Mouse (Mus musculus) T-helper 2 cell (primary cell): ENCODE measurements at regions not wholly inside any gene's neighbourhood (a gene's known extent, or its start where the extent isn't known, plus 50 kb on each side); places are given as distances from the start of the nearest gene placed in this dataset.

Experiments used
- in situ Hi-C: fragments of 300-600 bp; cut with MboI, MseI; formaldehyde crosslinking; loops from one replicate; pipeline ENCODE4 v1.15.1; 2025; ENCODE audit warnings: high pct_unique_total_duplicates

DNA sequence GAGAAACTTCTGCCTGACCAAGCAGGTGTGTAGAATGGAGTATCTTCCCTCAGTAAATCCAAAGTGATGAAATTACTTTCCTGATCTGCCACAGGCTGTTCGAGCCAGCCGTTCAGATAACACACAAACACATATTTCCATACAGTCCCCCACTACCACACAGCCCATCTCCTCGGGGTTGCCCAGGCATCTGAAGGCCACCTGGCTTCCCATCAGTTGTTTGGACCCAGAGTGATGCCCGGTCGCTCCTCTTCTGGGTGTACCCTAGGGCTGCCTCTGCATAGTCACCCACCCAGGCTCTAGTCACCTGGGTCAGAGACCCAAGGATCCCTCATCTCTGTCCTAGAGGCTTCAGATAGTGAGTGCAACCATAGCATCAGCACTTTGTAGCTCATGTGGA, 107.9 kb downstream of the CK137956 start:
- in situ Hi-C loops = no loop called here

- in situ Hi-C loops = no loop called here
Measured at GRCm38 (mm10) chr4:127861319-127862117, 109.2 kb downstream of the CK137956 start.

GRCm38 (mm10) chr4:127860271-127860670, 110.5 kb downstream of the CK137956 start:
- in situ Hi-C loops = no loop called here

GRCm38 (mm10) chr4:127859505-127859904, 111.2 kb downstream of the CK137956 start:
- in situ Hi-C loops = no loop called here

- in situ Hi-C loops = no loop called here
Measured at GRCm38 (mm10) chr4:127858566-127858965, 112.2 kb downstream of the CK137956 start.

DNA sequence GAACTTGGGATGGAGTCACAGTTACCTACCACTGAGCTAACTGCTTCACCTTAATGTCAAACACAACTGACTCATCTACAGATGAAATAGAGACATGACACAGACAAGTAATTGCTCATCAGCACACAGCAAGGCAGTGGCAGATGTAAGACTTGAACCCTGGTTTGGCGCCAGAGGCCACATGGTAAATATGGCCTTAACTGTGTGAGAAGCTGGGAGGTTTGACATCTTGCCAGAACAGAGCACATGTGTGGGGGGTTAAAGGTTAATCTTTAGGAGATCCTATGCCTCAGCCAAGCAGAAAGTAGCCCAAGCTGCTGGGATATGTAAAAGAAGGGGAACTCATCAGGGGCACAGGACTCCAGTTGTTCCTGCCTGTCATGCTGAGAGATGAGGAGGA, 114.9 kb downstream of the CK137956 start:
- in situ Hi-C loops = no loop called here

- in situ Hi-C loops = no loop called here
Measured at GRCm38 (mm10) chr4:127854776-127855409, 115.9 kb downstream of the CK137956 start.

DNA sequence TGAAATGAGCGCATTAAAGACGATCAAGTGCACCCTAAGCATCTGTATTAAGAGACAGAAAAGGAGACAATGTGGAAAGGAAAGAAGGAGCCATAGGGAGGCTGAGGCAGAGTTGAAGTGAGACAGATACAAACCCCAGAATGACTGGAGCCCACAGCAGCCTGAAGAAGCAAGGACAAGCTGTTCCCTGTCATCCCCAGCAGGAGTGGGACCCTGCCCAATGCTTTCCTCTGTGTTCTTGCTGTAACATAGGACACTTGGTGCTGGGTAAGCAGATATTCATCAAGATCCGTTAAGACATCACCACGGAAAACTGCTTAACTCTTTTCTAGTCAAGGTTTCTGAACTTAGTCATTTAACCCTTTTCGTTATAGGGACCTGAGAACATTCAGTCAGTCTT, 121.4 kb downstream of the CK137956 start:
- in situ Hi-C loops = no loop called here

DNA sequence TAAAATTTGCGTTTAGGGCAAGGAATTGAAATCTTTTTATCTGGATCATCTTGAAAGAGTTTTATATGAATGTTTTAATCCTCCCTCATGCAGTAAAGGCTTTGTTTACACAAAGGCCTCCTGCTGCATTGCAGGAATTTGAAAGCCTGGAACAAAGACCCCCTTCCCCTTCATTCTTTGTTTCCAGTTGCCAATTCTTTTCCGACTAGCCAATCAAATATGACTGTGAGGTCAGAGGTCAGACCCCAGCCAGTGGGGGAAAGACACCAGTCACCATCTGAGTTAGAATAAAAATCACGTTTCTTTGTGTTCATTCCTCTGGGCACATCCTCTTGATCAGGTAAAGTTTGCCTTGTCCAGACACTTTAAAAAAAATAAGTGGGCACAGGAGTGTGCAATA, 124.4 kb downstream of the CK137956 start:
- in situ Hi-C loops = no loop called here

- in situ Hi-C loops = no loop called here
Measured at GRCm38 (mm10) chr4:127843421-127843820, 127.3 kb downstream of the CK137956 start.

GRCm38 (mm10) chr4:127833668-127834067, 137.1 kb downstream of the CK137956 start:
- in situ Hi-C loops = no loop called here

- in situ Hi-C loops = no loop called here
Measured at GRCm38 (mm10) chr4:127826988-127827387, 143.8 kb downstream of the CK137956 start.

DNA sequence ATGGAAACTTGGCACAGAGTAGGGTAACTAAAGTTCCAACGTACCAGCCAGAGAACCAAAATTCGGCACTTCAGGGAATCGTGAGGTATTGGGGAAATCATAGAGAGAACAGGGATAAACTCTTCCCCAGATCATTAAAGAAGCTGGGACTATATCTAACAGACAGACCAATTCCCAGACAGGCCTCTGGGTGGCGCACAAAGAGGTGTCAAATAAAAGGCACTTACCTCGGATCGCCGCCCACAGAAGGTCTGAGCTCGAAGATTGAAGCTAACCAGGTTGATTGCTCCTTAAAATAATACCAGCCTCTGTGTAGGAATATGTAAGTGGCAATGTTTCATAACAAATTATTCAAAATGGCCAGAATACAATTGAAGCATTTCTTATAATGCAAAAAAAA, 151.2 kb downstream of the CK137956 start:
- in situ Hi-C loops = no loop called here

DNA sequence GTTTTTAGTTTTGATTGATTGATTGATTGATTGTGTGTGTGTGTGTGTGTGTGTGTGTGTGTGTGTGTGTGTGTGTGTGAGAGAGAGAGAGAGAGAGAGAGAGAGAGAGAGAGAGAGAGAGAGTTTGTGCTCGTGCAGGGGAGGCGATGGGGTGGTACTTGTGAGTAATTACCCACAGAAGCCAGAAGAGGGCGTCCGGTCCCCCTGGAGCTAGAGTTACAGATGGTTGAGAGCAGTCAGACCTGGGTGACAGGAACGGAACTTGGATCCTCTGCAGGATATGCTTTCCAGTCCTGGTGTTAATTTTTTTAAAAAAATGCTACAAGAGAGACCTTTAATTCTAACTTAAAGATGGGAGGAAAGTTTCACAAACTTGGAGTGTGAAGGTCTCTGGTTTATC, 151.7 kb downstream of the CK137956 start:
- in situ Hi-C loops = no loop called here

DNA sequence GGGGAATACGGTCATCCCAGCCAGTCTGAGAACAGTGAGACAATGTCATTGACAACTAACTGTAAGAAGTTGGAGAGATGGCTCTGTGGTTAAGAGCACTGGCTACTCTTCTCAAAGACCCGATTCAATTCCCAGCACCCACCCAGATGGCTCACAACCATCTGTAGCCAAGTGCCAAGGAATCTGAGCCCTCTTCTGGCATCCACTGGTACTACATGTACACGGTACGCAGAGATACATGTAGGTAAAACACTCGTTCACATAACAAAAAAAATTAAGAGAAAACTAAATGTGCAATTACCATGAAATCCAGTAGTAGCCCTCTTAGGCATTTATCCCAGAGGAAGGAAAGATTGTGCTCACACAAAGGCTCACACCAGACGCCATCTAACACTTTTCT, 156.1 kb downstream of the CK137956 start:
- in situ Hi-C loops = no loop called here

GRCm38 (mm10) chr4:127812047-127812545, 158.7 kb downstream of the CK137956 start:
- in situ Hi-C loops = no loop called here

- in situ Hi-C loops = no loop called here
Measured at GRCm38 (mm10) chr4:127810899-127811510, 159.7 kb downstream of the CK137956 start.

DNA sequence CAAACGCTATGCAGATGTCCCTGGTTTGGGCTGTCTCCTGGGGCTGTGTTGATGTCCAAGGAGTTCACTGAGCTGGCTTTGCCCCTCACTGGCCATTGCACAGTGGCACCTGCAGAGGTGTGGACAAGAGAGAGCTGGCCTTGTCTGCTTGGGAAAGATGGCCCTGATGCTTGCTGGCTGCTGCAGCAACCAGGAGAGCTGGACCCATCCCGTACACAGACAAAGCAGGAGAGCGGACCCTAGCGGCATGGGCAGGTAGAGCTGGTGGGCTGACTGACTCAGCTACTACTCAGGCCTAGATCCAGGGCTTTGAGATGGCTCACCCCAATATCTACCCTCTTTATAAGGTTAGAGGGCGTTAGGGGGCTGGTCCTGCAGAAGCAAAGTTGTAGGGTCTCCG, 161.7 kb downstream of the CK137956 start:
- in situ Hi-C loops = no loop called here

DNA sequence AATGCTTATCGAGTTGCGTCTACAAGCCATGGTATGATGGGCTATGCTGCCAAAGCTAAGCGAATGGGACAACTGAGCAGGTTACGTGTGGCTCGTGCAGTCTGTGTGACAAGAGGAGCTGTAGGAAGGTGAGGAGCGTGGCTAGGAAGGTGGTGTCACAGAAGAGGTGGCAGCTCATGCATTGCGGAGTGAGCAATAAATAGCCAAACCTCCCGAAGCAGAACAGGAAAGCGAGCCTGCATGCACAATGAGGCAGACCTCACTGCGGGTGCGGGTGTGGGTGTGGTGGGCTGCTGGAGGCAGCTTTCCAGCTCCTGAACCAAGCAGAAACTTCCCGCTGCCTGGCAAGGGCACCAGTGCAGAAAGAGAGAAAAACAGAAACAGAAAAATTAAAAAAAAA, 181.5 kb downstream of the CK137956 start:
- in situ Hi-C loops = no loop called here

DNA sequence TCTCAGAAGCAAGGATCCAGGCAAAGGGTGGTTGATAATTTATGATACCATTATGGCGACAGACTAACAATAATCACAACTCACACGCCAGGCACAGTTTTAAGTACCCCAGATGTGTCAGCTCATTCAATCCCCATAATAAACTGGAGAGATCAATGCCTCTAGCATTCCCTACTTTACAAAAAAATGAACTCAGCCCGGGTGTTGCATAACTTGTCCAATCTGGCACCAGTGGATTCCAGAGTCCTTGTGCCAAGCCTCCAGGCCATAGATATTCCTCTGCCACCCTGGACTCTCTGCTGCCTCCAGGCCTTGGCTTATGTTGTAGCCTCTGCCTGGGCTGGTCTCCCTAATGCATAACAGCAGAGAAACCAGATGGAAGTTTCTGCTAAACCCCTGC, 185.0 kb downstream of the CK137956 start:
- in situ Hi-C loops = no loop called here

GRCm38 (mm10) chr4:127771966-127772500, 198.7 kb downstream of the CK137956 start:
- in situ Hi-C loops = no loop called here

DNA sequence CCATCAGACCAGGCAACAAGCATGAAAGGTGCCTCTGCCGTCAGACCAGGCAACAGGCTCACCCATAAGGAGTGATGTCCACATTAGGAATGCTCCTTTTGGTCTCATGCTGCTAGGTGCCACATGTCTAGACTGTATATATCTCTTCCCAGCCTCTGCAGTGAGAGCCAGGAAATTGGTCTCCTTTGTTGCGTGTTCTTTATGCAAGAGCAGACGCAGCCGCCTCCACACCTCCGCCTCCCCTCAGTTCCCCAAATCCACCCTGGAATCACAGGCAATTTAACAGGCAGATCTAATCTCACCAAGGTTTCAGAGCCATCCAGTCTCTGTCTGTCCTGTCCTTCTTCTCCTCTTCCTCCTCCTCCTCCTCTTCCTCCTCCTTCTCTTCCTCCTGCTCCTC, 207.0 kb downstream of the CK137956 start:
- in situ Hi-C loops = no loop called here
